Mouse (Mus musculus): Measurements from ENCODE around the gene Bicral.

Bicral gene

GRCm38 (mm10) chr17:46813637-46814036, 44.6 kb downstream of the Bicral start:
- Histone ChIP-seq H3K4me3 (replicated peaks; ENCODE audit: low read length) (peak overlapping the region; percentile 88), H3K27me3 (ENCODE audit: insufficient read depth, low read length) (no peaks in the 10 kb centered on the region), H3K9me3 (ENCODE audit: low read length) (no peaks in the 10 kb centered on the region), H3K36me3 (ENCODE audit: insufficient read depth, low read length) (peaks cover 37% of the 10 kb centered on the region), H3K4me1 (replicated peaks; ENCODE audit: low read depth, low read length) (peaks cover 77% of the 10 kb centered on the region)
- no peak for TF ChIP-seq POU5F1 (IDR thresholded peaks at IDR 0.05; ENCODE audit: borderline replicate concordance, low read length)
- TF ChIP-seq NANOG (IDR thresholded peaks at IDR 0.05; ENCODE audit: borderline replicate concordance, low read length) = no peak
- no peak for TF ChIP-seq CTCF (conservative IDR thresholded peaks at IDR 0.05; ENCODE audit: low read length)

- H3K9me3 ChIP-seq (ENCODE audit: low read length) = no peaks in the 10 kb centered on the region
- H3K27me3 ChIP-seq (ENCODE audit: insufficient read depth, low read length) = no peaks in the 10 kb centered on the region
- peaks cover 77% of the 10 kb centered on the region for H3K4me1 ChIP-seq (replicated peaks; ENCODE audit: low read depth, low read length)
- TF ChIP-seq POU5F1 (IDR thresholded peaks at IDR 0.05; ENCODE audit: borderline replicate concordance, low read length) (peak; percentile 10; the same call in 1 of the 2 replicates), NANOG (IDR thresholded peaks at IDR 0.05; ENCODE audit: borderline replicate concordance, low read length) (peak; percentile 90), CTCF (conservative IDR thresholded peaks at IDR 0.05; ENCODE audit: low read length) (no peak)
- peak overlapping the region; percentile 88 for H3K4me3 ChIP-seq (replicated peaks; ENCODE audit: low read length)
- H3K36me3 ChIP-seq (ENCODE audit: insufficient read depth, low read length) = peaks cover 49% of the 10 kb centered on the region
These were observed 45.8 kb downstream of the Bicral start for GRCm38 (mm10) chr17:46812442-46812841.

- Histone ChIP-seq H3K9me3 (ENCODE audit: low read length) (no peaks in the 10 kb centered on the region), H3K36me3 (ENCODE audit: insufficient read depth, low read length) (peaks cover 62% of the 10 kb centered on the region), H3K4me3 (replicated peaks; ENCODE audit: low read length) (peak overlapping the region; percentile 88), H3K4me1 (replicated peaks; ENCODE audit: low read depth, low read length) (peaks cover 78% of the 10 kb centered on the region), H3K27me3 (ENCODE audit: insufficient read depth, low read length) (no peaks in the 10 kb centered on the region)
- TF ChIP-seq CTCF (conservative IDR thresholded peaks at IDR 0.05; ENCODE audit: low read length) (no peak), NANOG (IDR thresholded peaks at IDR 0.05; ENCODE audit: borderline replicate concordance, low read length) (peak; percentile 66), POU5F1 (IDR thresholded peaks at IDR 0.05; ENCODE audit: borderline replicate concordance, low read length) (peak; percentile 84; the same call in 1 of the 2 replicates)
These were observed 47.6 kb downstream of the Bicral start for GRCm38 (mm10) chr17:46810672-46811071.

GRCm38 (mm10) chr17:46809131-46809830, 49.0 kb downstream of the Bicral start:
- Histone ChIP-seq H3K9me3 (ENCODE audit: low read length) (no peaks in the 10 kb centered on the region), H3K36me3 (ENCODE audit: insufficient read depth, low read length) (peaks cover 74% of the 10 kb centered on the region), H3K4me1 (replicated peaks; ENCODE audit: low read depth, low read length) (peaks cover 77% of the 10 kb centered on the region), H3K27me3 (ENCODE audit: insufficient read depth, low read length) (no peaks in the 10 kb centered on the region), H3K4me3 (replicated peaks; ENCODE audit: low read length) (peak overlapping the region; percentile 88)
- TF ChIP-seq CTCF (conservative IDR thresholded peaks at IDR 0.05; ENCODE audit: low read length) (no peak), POU5F1 (IDR thresholded peaks at IDR 0.05; ENCODE audit: borderline replicate concordance, low read length) (no peak), NANOG (IDR thresholded peaks at IDR 0.05; ENCODE audit: borderline replicate concordance, low read length) (no peak)

GRCm38 (mm10) chr17:46808376-46808775, 49.9 kb downstream of the Bicral start:
- no peaks in the 10 kb centered on the region for H3K9me3 ChIP-seq (ENCODE audit: low read length)
- no peaks in the 10 kb centered on the region for H3K27me3 ChIP-seq (ENCODE audit: insufficient read depth, low read length)
- peak overlapping the region; percentile 88 for H3K4me3 ChIP-seq (replicated peaks; ENCODE audit: low read length)
- H3K4me1 ChIP-seq (replicated peaks; ENCODE audit: low read depth, low read length) = peaks cover 77% of the 10 kb centered on the region
- H3K36me3 ChIP-seq (ENCODE audit: insufficient read depth, low read length) = peaks cover 79% of the 10 kb centered on the region
- TF ChIP-seq CTCF (conservative IDR thresholded peaks at IDR 0.05; ENCODE audit: low read length) (no peak), POU5F1 (IDR thresholded peaks at IDR 0.05; ENCODE audit: borderline replicate concordance, low read length) (no peak), NANOG (IDR thresholded peaks at IDR 0.05; ENCODE audit: borderline replicate concordance, low read length) (no peak)

- Histone ChIP-seq H3K4me3 (replicated peaks; ENCODE audit: low read length) (peak overlapping the region; percentile 84), H3K4me1 (replicated peaks; ENCODE audit: low read depth, low read length) (peaks cover 94% of the 10 kb centered on the region), H3K27me3 (ENCODE audit: insufficient read depth, low read length) (no peaks in the 10 kb centered on the region), H3K36me3 (ENCODE audit: insufficient read depth, low read length) (peaks cover 93% of the 10 kb centered on the region), H3K9me3 (ENCODE audit: low read length) (no peaks in the 10 kb centered on the region)
- TF ChIP-seq NANOG (IDR thresholded peaks at IDR 0.05; ENCODE audit: borderline replicate concordance, low read length) = no peak
- TF ChIP-seq CTCF (conservative IDR thresholded peaks at IDR 0.05; ENCODE audit: low read length) = no peak
- no peak for TF ChIP-seq POU5F1 (IDR thresholded peaks at IDR 0.05; ENCODE audit: borderline replicate concordance, low read length)
These were observed 56.5 kb downstream of the Bicral start for GRCm38 (mm10) chr17:46801761-46802160.

GRCm38 (mm10) chr17:46799680-46800079, 58.6 kb downstream of the Bicral start:
- H3K36me3 ChIP-seq (ENCODE audit: insufficient read depth, low read length) = peaks cover 74% of the 10 kb centered on the region
- H3K27me3 ChIP-seq (ENCODE audit: insufficient read depth, low read length) = no peaks in the 10 kb centered on the region
- H3K9me3 ChIP-seq (ENCODE audit: low read length) = no peaks in the 10 kb centered on the region
- TF ChIP-seq CTCF (conservative IDR thresholded peaks at IDR 0.05; ENCODE audit: low read length) = no peak
- TF ChIP-seq POU5F1 (IDR thresholded peaks at IDR 0.05; ENCODE audit: borderline replicate concordance, low read length) = no peak
- no peak; the same call in 1 of the 2 replicates for TF ChIP-seq NANOG (IDR thresholded peaks at IDR 0.05; ENCODE audit: borderline replicate concordance, low read length)
- H3K4me3 ChIP-seq (replicated peaks; ENCODE audit: low read length) = peak overlapping the region; percentile 84
- peaks cover 93% of the 10 kb centered on the region for H3K4me1 ChIP-seq (replicated peaks; ENCODE audit: low read depth, low read length)

- Histone ChIP-seq H3K27me3 (ENCODE audit: insufficient read depth, low read length) (no peaks in the 10 kb centered on the region), H3K4me1 (replicated peaks; ENCODE audit: low read depth, low read length) (peaks cover 94% of the 10 kb centered on the region), H3K4me3 (replicated peaks; ENCODE audit: low read length) (peak overlapping the region; percentile 18), H3K36me3 (ENCODE audit: insufficient read depth, low read length) (peaks cover 52% of the 10 kb centered on the region), H3K9me3 (ENCODE audit: low read length) (no peaks in the 10 kb centered on the region)
- no peak for TF ChIP-seq POU5F1 (IDR thresholded peaks at IDR 0.05; ENCODE audit: borderline replicate concordance, low read length)
- TF ChIP-seq NANOG (IDR thresholded peaks at IDR 0.05; ENCODE audit: borderline replicate concordance, low read length) = no peak
- no peak for TF ChIP-seq CTCF (conservative IDR thresholded peaks at IDR 0.05; ENCODE audit: low read length)
These were observed 60.9 kb downstream of the Bicral start for GRCm38 (mm10) chr17:46797386-46797785.
